Mouse (Mus musculus): ENCODE measurements around the gene Olfr1416.

DNA sequence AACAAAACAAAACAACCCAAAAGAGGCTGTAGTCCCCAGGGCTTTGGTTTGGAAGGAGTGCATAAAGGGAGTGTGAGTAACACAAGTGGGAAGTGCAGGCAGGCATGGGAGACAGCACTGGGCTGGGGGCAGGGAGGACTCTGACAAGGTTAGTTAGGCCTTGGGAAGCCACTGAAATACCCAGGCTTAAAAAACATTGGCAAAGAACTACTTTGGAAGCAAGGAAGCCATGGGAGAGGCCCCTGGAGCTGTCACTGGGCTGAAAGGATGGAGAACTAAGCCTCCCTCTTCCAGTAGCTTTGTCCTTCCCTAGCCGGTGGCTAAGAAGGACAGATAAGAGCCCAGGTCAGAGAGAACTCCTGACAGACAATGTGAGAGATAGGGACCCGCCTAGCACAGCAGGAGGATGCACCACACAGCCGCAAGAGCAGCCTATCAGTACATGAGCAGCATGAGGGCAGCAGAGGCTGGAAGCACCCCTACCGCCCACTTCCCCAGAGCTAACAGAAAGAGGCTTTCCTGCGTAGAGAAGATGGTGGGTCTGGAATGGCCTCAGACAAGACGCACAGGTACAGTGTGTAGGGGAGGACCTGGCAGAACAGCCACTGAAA is 43.4 kb downstream of the Olfr1416 start:
- no peak for TF ChIP-seq CTCF (conservative IDR thresholded peaks at IDR 0.05 in 1 of 2, IDR thresholded peaks at IDR 0.05 in 1 of 2; ENCODE audit: low read depth in 2 of 2, low read length in 2 of 2)
- TF ChIP-seq CHD1 (IDR thresholded peaks at IDR 0.05; ENCODE audit: low read depth, low read length) = no peak
- no peak for TF ChIP-seq USF1 (IDR thresholded peaks at IDR 0.05; ENCODE audit: low read depth, low read length)

Data from CH12.LX (cell line).